Comparison of ENCODE assay signal across 17 mouse cellular contexts in the genomic region with DNA sequence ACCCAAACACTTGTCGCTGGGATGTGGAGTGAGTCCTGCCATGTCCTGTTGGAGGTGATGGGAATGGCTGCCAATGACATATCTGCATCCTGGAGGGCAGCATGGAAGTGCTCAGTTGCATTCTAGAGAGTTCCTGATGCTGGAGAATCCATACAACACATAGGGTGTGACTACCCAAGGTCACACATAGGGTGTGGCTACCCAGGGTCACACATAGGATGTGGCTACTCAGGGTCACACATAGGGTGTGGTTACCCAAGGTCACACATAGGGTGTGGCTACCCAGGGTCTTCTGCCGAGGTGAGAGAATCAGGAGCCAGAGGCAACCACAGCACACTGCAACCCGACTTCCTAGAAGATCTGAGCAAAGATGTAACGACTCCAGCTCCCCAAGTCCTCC.
"Had no signal": no experiment of that assay in that cellular context is flagged by ENCODE, and none has a peak within 500 bp of the region (broad histone marks: within the 10 kb centered on the region; RNA-seq: fewer than 3 reads in every experiment).

No protein-coding gene starts in this region.

- H3K4me1 ChIP-seq: midbrain, embryonic 10.5 days; midbrain, embryonic 12.5 days; neural tube, embryonic 13.5 days; neural tube, embryonic 15.5 days; stomach, embryonic 15.5 days had no signal

- H3K4me2 ChIP-seq: lung, embryonic 14.5 days; midbrain, embryonic 12.5 days; neural tube, embryonic 13.5 days; neural tube, embryonic 15.5 days; stomach, embryonic 15.5 days had no signal

- H3K27ac ChIP-seq: midbrain, embryonic 10.5 days; midbrain, embryonic 12.5 days; neural tube, embryonic 13.5 days; neural tube, embryonic 15.5 days; stomach, embryonic 15.5 days had no signal

- H3K9me3 ChIP-seq: midbrain, embryonic 10.5 days; midbrain, embryonic 12.5 days; neural tube, embryonic 13.5 days; neural tube, embryonic 15.5 days; stomach, embryonic 15.5 days had no signal

- H3K36me3 ChIP-seq: midbrain, embryonic 10.5 days; midbrain, embryonic 12.5 days; neural tube, embryonic 13.5 days; neural tube, embryonic 15.5 days; stomach, embryonic 15.5 days had no signal

- H3K27me3 ChIP-seq: midbrain, embryonic 12.5 days; neural tube, embryonic 13.5 days; neural tube, embryonic 15.5 days; stomach, embryonic 15.5 days had no signal

- ATAC-seq: midbrain, embryonic 16.5 days had no signal

- DNase-seq: lung, adult 18-20 months; lung, embryonic 14.5 days; lung, postnatal 10 days; lung, postnatal 4 days; retina, postnatal 1 day; right cerebral cortex, adult 18-20 months; right cerebral cortex, postnatal 14 days; thymus, adult 18-20 months; thymus, postnatal 14 days; thymus, postnatal 36 days had no signal

- H3K9ac ChIP-seq: lung, embryonic 14.5 days; midbrain, embryonic 12.5 days; neural tube, embryonic 13.5 days; neural tube, embryonic 15.5 days; stomach, embryonic 15.5 days had no signal

- H3K4me3 ChIP-seq: midbrain, embryonic 10.5 days; midbrain, embryonic 12.5 days; myocyte; neural tube, embryonic 13.5 days; neural tube, embryonic 15.5 days; stomach, embryonic 15.5 days had no signal
